Mouse (Mus musculus) heart, postnatal 25 days (tissue): Measurements from ENCODE around the gene Mmab. TPM values are rescaled to one million over a fixed set of nuclear protein-coding genes. Genes with fewer than 3 reads are reported as not detected.
A peak's percentile ranks its signal among the peaks of the same experiment; 100 is the strongest.

ENCODE experiments used
- DNase-seq: peaks from one replicate; pipeline ENCODE4 v3.0.0; 2022; ENCODE audit warnings: low spot score
- intact Hi-C: fragments of 180-260 bp; cut with DNase I; formaldehyde crosslinking; loops from one replicate; pipeline ENCODE4 v1.15.1; 2025
- total RNA-seq, 2 experiments: library from RNA; stranded (reverse); gene quantifications; 2 replicates each; pipeline ENCODE4 v1.2.3; 2021

Mmab gene
- total RNA-seq: 10 to 100 TPM; 15.8 to 17.0 TPM

DNA sequence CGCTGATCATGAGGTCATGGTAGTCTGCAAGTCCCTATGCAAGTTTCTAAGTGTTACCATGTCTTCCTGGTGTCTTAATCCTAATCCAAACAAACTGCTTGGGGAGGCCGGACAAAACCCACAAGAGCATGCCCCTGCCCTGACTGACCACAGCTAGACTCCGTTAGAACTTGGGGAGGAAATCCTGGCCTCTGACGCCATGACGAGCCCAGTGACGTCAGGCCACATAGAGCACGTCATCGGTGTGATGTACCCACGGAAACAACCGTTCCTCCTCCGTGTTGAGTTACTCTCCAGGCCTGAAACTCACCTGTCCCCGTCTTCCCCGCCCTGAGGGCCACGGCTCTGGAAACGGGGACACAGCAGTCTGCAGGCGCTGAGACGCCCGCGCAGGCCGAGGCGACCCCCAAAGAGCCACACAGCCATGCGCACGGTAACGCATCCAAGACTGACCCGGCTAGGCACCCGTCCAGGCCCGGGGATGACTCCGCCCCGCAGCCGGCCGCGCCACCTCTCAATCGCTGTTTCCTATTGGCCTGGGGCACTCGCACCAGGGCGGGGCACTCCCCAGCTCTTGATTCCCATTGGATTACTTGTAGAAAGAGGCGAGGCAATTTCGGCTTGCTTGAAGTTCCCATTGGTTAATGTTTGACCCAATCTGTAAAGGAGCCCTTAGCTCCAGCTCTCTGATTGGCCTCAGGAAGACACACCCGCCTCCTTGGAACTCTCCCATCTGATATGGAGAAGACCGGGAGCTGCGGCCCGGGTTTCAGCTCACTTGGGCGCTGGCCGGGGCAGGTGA, at the start of gene Mmab, which contains the start of gene Mvk:
Gene Mmab (minus strand): TSS at position 495 of the 802 bp plus-strand sequence.
Gene Mvk (plus strand): TSS at position 704 of the 802 bp plus-strand sequence.
- intact Hi-C loops: loop anchor here (5.0 kb wide), 1 partner anchor 61 kb away; the partner anchor contains the start of genes Kctd10 and Ube3b
- peak; percentile 97 for DNase-seq

DNA sequence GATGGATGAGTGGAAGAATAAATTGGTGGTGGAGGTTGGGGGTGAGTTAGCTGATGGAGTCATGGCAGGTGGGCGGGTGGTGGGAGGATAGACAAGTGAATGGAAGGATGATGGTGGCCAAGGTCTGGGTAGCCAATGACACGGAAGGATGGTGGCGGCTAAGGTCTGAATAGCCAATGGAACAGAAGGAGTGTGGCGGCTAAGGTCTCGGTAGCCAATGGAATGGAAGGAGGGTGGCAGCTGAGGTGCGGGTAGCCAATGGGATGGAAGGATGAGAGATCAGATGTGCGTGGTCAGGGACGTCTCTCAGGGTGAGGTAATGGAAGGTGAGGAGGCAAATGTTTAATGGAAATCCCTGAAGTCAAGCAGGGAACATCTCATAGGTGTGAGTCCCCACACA, 46.4 kb upstream of the Mmab start:
- DNase-seq: no peak
- intact Hi-C loops: no loop called here

DNA sequence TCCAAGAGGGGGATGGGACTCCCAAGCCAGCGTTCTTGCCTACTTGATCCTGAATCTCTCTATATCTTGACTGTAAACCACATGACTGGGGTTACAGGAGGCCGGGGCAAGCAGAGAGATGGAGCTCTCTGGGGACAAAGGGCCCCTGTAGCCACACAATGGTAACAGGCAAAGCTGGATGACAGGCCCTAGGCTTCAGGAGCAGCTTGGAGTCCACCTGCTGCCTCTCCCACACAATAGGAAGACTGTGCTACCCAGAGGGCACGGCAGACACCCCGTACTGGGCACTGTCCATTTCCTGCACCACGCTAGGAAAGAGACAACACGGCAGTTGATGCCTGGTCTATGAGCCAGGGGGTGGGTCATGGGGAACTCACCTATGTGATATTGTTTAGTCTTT, 45.7 kb upstream of the Mmab start:
- no peak for DNase-seq
- intact Hi-C loops: no loop called here

DNA sequence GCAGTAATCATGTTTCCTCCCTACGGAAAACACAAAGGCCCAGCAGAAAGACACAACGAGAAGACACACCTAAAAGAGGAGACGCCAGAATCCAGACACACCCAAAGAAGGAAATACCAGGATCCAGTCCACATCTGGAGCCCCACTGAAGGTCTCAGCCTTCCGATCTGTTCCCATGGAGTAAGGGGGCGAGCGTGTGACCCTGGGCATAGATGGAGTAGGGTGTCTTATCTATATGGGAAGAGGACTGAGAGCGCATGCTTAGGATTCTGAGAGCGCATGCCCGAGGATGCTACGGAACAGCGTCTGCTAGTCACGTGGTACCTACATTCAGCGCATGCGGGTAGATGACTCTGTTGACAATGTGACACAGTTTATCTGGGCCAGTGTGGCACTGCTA, 41.8 kb upstream of the Mmab start:
- no peak for DNase-seq
- intact Hi-C loops: no loop called here

DNA sequence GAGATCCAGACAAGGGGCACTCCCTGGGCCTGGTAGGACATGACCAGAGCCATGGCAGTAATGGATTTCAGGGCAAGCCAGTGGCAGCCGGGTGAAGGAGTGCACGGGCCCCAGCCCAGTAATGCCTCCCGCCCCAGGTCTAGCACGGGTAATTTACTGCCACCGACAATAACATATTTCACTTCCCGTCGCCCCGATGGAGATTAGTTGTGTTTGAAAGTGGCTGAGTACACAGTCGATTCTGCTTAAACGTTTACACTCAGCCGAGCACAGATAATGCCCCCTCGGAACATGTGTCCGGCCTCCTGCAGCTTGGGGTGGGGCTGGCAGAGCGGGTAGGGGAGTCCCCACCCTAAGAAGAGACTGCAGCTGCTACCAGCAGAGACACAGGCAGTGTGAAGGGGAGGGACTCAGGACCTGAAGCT, 38.7 kb upstream of the Mmab start:
- DNase-seq: no peak
- intact Hi-C loops: no loop called here

DNA sequence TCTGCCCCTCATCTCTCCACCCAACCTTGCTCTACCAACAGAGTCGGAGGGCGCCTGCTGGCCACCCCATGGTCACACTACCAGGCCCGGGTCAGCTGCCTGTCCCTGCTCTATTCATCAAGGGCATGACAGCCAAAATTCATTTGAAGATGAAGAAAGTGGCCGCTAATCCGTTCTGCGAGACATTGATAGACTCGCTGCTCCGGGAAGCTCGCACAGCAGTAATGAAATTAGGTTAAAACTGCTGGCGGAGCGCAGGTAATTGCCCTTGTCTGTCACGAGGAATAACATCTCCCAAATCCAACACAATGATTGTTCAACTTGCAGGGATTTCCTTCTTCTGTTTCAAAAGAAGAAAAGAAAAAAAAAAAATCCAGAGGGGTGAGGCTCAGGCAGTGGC, 34.4 kb upstream of the Mmab start:
- intact Hi-C loops: no loop called here

DNA sequence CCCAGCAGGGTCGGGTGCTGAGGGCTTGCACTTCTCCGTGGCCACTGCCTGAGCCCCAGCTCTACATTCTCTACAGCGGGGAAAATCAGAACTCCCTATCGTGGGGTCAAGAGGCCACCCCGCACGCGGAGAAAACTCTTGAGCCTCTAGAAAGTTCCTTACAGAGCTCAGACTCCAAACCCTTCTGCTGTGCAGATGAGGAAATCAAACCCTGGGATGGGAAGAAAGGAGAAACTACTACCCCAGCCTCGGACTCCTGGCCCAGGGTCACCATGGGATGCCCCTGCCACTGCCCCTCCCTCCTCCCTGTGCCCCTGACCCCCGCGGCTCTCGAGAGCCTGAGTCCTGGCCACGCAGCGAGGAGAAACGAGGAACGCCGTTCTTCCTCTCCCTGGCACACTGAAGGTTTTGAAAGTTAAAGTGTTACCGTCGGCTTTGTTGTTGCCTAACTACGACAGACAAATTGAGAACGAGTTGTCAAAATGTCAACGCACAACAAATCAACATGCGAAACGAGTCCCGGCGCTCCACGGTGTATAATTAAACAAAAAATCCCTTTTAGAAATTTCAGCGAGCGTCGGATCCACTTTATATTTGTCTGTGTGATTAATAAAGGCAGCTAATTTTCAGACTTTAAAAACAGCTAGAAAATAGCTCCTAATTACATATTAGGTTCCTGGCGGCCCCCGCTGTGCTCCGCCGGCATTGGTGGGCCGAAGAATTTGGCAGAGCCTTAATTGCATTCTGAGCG, 31.1 kb upstream of the Mmab start:
- no peak for DNase-seq
- intact Hi-C loops: no loop called here

More for the DNA sequence above, 34.4 kb upstream of the Mmab start:
- DNase-seq: no peak

DNA sequence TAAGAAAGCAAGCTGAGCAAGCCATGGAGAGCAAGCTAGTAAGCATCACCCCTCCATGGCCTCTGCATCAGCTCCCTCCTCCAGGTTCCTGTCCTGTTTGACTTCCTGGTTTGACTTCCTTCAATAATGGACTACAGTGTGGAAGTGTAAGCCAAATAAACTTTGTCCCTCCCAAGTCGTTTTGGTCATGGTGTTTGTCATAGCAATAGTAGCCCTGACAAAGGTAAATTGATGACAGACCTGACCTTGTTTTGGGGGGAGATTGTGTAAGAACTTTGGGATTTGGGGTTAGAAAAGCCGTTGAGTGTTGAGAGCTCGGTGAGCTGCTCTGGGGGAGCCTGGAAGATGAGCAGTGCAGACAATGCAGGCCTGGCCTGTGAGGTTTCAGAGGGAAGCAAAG, 26.5 kb upstream of the Mmab start:
- no peak for DNase-seq
- intact Hi-C loops: no loop called here

DNA sequence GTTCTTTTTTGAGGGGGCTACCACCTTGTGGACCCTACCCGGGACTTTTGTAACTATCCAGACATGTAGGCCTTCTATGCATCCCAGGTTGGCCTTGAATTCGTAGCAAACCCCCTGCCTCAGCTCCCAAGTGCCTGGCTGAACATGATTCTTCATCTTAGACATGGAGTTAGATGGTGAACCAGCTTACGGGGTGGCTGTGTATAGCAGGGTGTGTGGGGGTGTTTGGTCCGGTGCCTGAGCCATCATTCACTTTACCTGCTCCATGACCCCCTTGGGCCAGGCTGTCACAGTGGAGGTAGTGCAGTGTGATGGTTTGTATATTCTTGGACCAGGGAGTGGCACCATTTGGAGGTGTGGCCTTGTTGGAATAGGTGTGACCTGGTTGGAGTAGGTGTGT, 24.1 kb upstream of the Mmab start:
- DNase-seq: no peak
- intact Hi-C loops: no loop called here

DNA sequence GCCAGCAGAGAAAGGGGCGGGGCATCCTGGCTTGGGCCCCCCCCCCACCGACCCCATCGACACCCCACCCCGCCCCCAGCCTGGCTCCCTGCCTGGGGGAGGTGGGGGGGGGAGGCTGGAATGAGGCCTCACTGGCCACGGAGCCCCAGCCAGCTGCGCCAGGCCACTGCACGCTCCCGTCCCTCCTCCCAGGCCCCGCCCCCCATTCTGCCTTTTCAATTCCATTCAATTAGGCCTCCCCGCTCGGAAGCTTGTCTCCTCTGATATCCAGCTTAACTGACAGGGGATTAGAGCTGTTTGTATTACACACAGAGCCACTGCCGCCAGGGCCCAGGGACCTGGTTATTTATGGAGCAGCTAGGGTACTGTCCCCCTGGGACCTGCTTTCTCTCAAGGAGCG, 23.6 kb upstream of the Mmab start:
- no peak for DNase-seq
- intact Hi-C loops: no loop called here

DNA sequence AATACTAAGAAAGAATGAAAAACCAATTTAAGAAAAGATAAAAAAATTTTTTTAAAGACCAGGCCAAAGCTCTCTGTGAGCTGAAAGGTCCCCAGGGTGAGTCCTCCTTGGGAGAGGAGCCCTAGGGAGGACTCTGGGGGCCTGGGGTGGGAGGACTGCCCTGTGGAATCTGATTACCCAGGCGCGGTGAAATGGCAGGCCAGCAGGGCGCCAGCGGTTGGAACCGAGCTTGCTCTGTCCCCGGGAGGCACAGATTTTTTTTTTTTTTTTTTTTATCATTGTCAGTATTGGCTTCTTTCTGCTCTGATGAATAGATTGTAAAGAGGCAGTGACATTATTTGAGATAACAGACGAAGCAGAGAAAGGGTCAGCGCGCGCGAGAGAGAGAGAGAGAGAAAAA, 23.2 kb upstream of the Mmab start:
- intact Hi-C loops: no loop called here
- no peak for DNase-seq

DNA sequence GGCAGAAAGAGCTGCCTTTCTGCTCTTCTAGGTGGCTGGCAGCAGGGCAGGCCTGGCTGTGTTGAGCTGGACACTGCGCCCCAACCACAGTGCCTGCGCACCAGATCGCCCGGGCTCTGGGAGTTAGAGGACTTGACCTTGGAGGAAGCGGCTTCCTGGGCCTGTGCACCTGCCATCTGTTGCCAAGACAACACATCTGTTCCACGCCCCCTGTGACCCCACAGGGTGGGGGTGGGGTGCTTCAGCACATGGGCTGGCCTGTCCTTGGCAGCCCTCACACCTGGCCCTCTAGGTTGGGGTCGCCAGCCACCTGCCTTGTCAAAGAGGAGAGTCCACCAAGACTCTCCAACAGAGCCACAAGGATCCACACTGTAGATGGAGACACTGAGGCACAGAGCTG, 21.8 kb upstream of the Mmab start:
- intact Hi-C loops: no loop called here
- no peak for DNase-seq

DNA sequence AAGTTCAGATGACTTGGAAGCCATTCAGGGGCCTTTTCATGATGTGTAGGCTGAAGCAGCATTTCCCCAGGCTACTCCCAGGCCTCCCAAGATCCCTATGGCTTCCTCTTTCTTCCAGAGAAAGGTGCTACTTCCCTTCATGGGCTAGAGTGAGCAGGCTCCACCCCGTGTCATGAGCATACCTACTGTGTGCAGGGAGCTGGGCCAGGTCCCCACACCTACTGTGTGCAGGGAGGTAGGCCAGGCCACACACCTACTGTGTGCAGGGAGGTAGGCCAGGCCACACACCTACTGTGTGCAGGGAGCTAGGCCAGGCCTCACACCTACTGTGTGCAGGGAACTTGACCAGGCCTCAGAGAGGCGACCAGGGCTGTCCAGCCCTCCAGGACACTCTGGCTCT, 20.7 kb upstream of the Mmab start:
- DNase-seq: no peak
- intact Hi-C loops: no loop called here

DNA sequence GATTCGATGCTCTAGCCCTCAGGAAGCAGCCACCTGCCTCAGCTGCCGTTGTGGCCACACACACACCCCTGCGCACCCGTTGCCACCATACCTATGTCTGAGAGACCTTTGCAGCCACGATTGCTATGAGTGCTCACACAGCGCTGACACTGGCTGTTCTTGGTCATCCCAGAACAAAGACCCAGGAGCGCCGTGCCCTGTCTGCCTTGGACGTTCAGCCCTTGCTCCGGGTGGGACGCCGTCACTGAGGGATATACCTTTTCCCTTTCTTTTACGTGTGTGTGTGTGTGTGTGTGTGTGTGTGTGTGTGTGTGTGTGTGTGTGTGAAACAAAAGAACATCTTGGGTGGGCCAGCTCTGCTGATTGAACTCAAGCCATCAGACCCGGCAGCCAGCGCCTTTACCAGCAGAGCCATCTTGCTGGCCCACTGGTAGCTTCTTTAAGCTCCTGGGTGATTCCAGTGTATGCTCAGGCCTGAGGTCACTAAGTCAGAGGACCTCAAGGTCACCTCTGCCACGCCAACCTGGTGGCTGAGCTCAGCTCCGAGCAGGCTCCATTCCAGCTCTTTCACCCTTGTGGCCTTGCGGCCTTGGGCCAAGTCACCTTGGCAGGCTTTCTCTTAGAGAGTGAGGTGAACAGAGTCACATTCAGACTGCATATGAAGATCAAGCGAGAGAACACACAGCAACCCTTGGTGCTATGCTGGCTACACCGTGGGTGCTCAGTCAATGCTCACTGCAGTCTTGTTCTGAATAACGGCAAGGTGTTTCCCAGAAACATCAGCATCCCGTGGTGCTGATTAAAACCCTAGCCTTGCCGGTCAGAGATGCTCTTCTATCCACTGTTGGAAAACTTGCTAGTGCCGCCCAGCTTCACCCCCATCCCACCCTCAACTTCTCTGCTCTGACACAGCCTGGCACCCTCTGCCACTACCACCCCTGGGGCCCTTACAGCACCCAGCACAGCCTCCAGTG, 18.5 kb upstream of the Mmab start:
- intact Hi-C loops: no loop called here
- no peak for DNase-seq

DNA sequence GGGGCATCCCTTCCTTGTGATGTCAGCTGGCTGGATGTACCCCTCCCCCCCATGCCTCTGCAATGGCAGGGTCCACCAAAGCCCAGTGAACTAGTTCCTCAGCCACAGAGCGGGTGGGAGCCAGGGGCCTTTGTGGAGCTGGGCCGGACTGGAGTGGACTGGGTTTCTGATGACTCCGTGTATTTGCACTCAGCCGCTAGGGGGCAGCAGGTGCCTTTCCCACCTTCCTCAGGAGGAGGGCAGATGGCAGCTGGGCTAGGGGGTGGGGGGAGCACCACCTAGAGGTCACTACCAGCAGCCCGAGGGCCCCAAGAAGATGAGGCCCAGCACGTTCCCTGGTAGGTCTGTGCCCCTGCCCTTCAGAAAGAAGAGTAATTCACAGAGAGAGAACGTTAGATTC, 17.4 kb upstream of the Mmab start:
- intact Hi-C loops: loop anchor here (2.0 kb wide), 3 partner anchors 108 to 158 kb away; partner anchors contain the start of gene Fam222a
- peak; percentile 43 for DNase-seq

DNA sequence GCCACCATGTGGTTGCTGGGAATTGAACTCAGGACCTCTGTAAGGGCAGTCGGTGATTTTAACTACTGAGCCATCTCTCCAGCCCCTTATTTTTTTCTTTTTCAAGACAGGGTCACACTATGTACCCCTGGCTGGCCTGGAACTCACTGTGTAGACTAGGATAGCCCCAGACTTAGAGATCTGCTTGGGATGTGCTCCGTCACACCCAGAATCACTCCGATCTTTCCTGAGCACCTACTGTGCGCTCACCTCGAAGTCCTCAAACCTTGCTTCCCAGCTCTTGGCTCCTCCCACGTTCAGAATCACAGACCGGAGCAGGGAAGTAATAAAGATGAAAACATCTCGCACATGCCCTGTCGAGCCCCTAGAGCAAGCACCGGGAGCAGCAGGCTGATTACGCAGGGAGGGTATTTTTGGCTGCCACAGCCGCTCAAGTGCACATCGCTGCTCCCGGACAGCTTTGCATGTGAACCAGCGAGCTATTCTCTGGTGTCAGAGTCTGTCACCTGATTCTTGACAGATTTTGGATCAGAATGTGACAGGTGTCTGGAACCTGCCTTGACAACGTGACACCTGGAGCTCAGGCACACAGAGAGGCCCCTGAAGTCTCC, 13.2 kb upstream of the Mmab start:
- no peak for DNase-seq

DNA sequence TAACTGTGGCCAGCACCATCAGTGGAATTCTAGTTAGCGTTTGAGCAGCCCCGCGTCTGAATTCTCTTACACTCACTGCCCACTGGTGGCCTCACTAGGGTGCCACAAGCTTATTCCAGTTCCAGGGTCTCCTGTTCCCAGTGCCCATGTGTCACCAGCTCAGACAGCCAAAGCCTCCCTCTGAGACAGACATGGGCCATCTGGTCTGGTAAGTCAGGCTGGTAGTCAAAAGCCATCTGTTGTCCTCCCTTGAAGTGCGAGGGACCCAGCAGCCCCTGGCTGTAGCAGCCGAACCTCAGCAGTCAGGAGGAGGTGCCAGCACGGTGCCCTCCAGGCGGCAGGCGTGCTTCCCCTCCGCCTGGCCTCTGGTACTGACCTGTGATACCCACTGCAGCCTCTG, 12.4 kb upstream of the Mmab start:
- intact Hi-C loops: no loop called here
- no peak for DNase-seq

More for the DNA sequence above, 13.2 kb upstream of the Mmab start:
- intact Hi-C loops: no loop called here

DNA sequence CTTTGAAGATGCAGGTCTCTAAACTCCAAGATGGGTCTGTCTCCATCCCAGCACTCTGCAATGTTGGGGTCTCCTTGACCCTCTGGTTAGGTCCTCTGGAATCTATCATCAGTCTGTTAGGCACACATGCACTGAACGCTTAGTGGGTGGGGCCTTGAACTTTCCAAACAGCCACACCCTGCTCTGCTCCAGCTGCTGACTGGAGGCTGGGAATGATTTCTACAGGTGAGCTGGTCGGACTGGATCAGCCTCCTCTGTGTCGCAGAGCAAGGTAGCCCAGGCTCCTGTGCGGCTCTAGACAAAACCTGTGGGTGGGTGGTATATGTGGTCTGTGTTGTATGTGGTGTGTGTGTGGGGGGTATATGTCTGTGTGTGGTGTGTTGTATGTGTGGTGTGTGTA, 5.2 kb upstream of the Mmab start:
- no peak for DNase-seq
- intact Hi-C loops: no loop called here

DNA sequence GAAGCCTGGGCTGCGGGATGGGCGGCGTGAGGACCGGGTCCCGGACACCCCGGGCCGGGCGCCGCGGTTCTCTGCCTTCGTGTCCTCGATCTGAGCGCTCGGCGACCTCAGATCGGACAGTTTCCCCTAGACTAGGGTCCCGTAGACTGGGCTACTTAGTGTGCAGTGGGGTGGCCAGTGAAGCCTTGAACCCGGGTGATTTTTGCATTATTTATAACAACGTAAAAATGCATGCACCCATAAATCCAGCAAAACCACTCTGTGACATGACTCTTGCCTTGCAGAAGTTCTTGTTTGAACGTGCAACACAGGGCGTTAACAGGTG, 470 bp upstream of the Mmab start:
- DNase-seq: no peak
- intact Hi-C loops: loop anchor here (5.0 kb wide), 1 partner anchor 62 kb away; the partner anchor contains the start of genes Kctd10 and Ube3b

DNA sequence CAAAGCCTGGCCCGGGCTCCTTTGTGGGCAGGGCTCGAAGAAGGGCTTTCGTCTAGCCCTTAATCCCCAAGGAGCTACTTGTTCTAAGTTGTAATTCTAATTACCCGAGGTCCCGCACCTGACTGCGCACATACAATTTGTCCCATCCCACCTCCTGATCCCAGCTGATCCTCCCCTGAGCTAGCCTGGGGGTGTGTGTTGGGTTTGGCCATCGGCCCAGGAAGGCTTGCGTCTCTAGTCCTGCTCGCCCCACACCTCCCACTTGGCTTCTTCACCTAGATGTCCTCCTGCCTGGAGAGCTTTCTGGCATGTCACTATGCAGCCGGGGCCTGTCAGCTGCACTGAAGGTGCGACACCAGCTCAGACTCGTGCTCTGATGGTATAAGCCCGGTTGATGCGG, 8.3 kb downstream of the Mmab start:
- intact Hi-C loops: no loop called here
- DNase-seq: no peak
